Mouse (Mus musculus): ENCODE data around the gene Akap2. TPM values are rescaled to one million over a fixed set of nuclear protein-coding genes. Genes with fewer than 3 reads are reported as not detected.
A peak's percentile ranks its signal among the peaks of the same experiment; 100 is the strongest.

The Akap2 gene
- polyA plus RNA-seq, 1 experiment from 2014 or later: 11.4 TPM

DNA sequence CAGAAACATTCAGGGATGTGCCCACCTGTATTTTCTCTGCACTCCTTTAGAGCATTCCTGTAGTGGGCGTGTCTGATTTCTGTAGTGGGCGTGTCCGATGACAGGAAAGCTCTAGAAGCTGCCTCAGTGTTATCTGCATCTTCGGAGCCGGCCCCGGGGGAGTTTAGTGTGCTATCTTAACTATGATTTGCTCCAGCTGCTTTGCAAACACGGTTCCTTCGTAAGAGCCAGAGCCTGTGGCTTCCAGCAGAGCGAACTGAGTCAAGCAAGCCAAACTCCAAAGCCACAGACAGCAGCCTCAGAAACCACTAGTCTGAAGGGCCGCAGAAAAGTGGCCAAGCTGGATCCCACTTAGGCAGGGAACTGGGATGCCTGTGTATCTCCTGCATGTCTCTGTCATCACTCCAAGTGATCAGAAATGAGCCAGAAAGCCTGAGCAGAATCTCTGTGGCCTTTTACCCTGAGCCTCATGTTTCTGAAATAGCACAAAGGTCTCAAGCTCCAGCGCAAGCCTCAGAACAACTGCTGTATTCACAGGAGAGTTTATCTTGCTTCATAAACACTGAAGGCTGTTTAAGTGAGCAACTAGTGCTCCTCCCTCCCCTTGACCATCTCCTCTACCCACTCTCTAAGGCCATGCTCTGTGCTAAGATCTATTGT lies 55.5 kb downstream of the Akap2 start:
- Histone ChIP-seq H3K27ac (replicated peaks) (0 out of 2 replicates have a peak overlapping the region, but pooled peaks have one; percentile 18), H3K4me1 (replicated peaks; ENCODE audit: control insufficient read depth, insufficient read depth) (0 out of 2 replicates have a peak, but pooled peaks cover 2% of the 10 kb centered on the region), H3K36me3 (ENCODE audit: control insufficient read depth, insufficient read depth, low read length) (no peaks in the 10 kb centered on the region), H3K4me2 (replicated peaks; ENCODE audit: low read depth) (no peak overlapping the region), H3K4me3 (ENCODE audit: low read depth, low read length) (no peak overlapping the region), H3K27me3 (ENCODE audit: control insufficient read depth, insufficient read depth, low read length) (no peaks in the 10 kb centered on the region), H3K9ac (ENCODE audit: low read length) (no peak overlapping the region), H3K9me3 (ENCODE audit: control insufficient read depth, low read length) (no peaks in the 10 kb centered on the region)
- 23% methylated on average over 11 of the region's 11 CpGs for WGBS
- TF ChIP-seq EP300 (optimal IDR thresholded peaks at IDR 0.05) (no peak), CTCF (IDR thresholded peaks at IDR 0.05; ENCODE audit: low read depth) (no peak)
- ATAC-seq (ENCODE audit: low FRiP score, low TSS enrichment) (no peak), DNase-seq (ENCODE audit: low spot score) (peak; percentile 37)

DNA sequence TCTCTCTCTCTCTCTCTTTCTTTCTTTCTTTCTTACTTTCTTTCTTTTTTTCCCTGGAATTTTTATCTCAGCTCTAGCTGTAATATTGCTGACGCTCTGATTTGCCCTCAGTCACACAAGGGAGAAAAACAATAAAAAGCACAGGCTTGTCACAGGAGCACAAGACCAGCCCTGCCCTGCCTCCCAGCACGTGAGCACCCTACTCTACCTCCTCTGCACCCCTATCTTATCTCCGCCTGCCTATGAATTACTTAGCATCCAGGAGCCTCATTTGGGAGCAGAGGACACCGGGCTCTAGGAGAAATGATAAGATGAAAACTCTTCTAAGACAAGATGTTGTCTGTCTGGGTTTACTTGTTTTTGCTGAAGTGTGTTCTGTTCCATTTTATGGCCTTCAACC lies 57.1 kb downstream of the Akap2 start:
- H3K4me2 ChIP-seq (replicated peaks; ENCODE audit: low read depth): no peak overlapping the region
- ATAC-seq (ENCODE audit: low FRiP score, low TSS enrichment): no peak
- WGBS: 51% methylated on average over 4 of the region's 4 CpGs
- H3K27ac ChIP-seq (replicated peaks): no peak overlapping the region
- H3K4me1 ChIP-seq (replicated peaks; ENCODE audit: control insufficient read depth, insufficient read depth): no peaks in the 10 kb centered on the region
- H3K9ac ChIP-seq (ENCODE audit: low read length): no peak overlapping the region
- DNase-seq (ENCODE audit: low spot score): no peak
- no peak for TF ChIP-seq EP300 (optimal IDR thresholded peaks at IDR 0.05)
- TF ChIP-seq CTCF (IDR thresholded peaks at IDR 0.05; ENCODE audit: low read depth): no peak
- no peaks in the 10 kb centered on the region for H3K9me3 ChIP-seq (ENCODE audit: control insufficient read depth, low read length)
- no peak overlapping the region for H3K4me3 ChIP-seq (ENCODE audit: low read depth, low read length)
- no peaks in the 10 kb centered on the region for H3K27me3 ChIP-seq (ENCODE audit: control insufficient read depth, insufficient read depth, low read length)
- H3K36me3 ChIP-seq (ENCODE audit: control insufficient read depth, insufficient read depth, low read length): no peaks in the 10 kb centered on the region

DNA sequence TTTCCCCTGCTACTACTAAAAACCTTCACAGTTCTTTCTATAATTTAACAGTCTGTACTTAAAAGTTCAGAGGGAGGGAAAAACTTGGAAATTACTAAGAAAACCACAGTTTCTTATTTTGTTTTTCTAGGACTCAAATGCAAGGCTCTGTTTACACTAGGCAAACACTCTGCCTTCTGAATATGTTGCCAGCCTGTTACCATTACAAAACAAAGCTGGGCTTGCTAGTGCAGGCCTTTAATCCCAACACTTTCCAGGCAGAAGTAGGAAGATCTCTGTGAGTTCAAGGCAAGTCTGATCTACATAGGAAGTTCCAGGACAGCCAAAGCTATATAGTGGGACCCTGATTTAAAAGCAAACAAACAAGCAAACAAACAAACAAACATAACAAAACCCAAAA lies 58.1 kb downstream of the Akap2 start:
- DNase-seq (ENCODE audit: low spot score) (no peak), ATAC-seq (ENCODE audit: low FRiP score, low TSS enrichment) (no peak)
- Histone ChIP-seq H3K27ac (replicated peaks) (no peak overlapping the region), H3K36me3 (ENCODE audit: control insufficient read depth, insufficient read depth, low read length) (no peaks in the 10 kb centered on the region), H3K4me2 (replicated peaks; ENCODE audit: low read depth) (no peak overlapping the region), H3K9ac (ENCODE audit: low read length) (no peak overlapping the region), H3K4me1 (replicated peaks; ENCODE audit: control insufficient read depth, insufficient read depth) (no peaks in the 10 kb centered on the region), H3K27me3 (ENCODE audit: control insufficient read depth, insufficient read depth, low read length) (no peaks in the 10 kb centered on the region), H3K9me3 (ENCODE audit: control insufficient read depth, low read length) (no peaks in the 10 kb centered on the region), H3K4me3 (ENCODE audit: low read depth, low read length) (no peak overlapping the region)
- TF ChIP-seq EP300 (optimal IDR thresholded peaks at IDR 0.05) (no peak), CTCF (IDR thresholded peaks at IDR 0.05; ENCODE audit: low read depth) (no peak)

DNA sequence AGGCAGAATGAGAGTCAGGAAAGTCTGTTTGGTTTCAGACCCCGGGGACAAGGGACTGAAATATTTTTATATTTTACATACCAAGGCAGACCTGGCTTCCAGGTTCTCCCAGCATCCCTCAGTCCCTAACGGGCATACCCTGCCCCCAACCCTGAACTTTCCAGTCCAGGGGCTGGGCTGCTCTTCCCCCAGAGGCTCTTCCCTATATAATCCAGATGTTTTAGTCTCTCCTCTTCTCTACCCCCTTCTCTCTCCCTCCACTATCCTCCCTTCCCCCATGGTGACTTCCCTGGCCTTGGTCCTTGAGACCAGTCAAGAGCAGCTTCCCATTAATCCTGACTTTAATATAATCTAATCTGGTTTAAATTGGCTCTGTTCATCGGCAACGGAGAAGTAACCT lies 62.9 kb downstream of the Akap2 start:
- Histone ChIP-seq H3K9me3 (ENCODE audit: control insufficient read depth, low read length) (no peaks in the 10 kb centered on the region), H3K4me3 (ENCODE audit: low read depth, low read length) (no peak overlapping the region), H3K27ac (replicated peaks) (no peak overlapping the region), H3K9ac (ENCODE audit: low read length) (no peak overlapping the region), H3K36me3 (ENCODE audit: control insufficient read depth, insufficient read depth, low read length) (no peaks in the 10 kb centered on the region), H3K27me3 (ENCODE audit: control insufficient read depth, insufficient read depth, low read length) (no peaks in the 10 kb centered on the region), H3K4me1 (replicated peaks; ENCODE audit: control insufficient read depth, insufficient read depth) (no peaks in the 10 kb centered on the region; the same call in 1 of the 2 replicates), H3K4me2 (replicated peaks; ENCODE audit: low read depth) (no peak overlapping the region)
- ATAC-seq (ENCODE audit: low FRiP score, low TSS enrichment) (no peak), DNase-seq (ENCODE audit: low spot score) (no peak)
- WGBS: 38% methylated on average over 4 of the region's 4 CpGs
- TF ChIP-seq EP300 (optimal IDR thresholded peaks at IDR 0.05): no peak

DNA sequence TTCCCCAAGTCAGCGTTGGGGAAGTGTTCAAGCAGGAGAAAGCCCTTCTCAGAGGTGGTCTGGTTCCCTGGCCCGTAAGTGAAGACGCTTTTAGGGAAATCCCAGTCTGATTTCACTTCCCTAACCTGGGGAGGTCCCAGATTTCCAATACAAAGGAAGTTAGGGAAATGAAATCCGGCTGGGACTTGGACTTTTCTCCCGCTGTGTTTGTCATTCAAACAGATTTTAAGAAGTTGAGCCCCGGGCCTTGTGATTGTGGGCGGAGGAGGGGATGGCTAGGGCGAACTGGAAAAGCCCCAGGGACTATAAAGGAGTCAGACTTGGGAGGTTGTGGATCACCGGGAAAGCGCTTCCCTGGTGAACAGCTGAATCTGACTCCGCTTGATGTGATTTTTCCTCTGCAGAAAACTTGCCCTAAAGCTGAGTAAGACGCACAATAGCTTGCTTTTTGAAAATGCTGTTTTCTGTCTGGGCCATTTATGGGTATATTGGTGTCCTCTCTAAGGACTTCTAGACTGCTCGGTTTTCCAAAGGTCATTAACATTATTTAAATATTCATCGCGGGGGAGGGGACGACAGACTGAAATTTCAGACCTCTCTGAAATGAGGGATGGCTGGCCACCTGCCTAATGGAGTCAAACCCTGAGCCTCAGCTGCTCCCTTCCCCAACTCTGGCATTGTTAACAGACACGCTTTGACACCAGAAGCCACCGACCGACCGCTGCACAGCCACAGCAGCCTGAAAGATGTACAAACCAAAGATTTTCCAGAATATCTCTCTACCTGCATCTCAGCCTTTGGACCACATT lies 63.6 kb downstream of the Akap2 start:
- 25% methylated on average over 20 of the region's 20 CpGs for WGBS
- H3K27me3 ChIP-seq (ENCODE audit: control insufficient read depth, insufficient read depth, low read length): no peaks in the 10 kb centered on the region
- TF ChIP-seq CTCF (IDR thresholded peaks at IDR 0.05; ENCODE audit: low read depth) (no peak), EP300 (optimal IDR thresholded peaks at IDR 0.05) (no peak)
- no peak overlapping the region for H3K4me3 ChIP-seq (ENCODE audit: low read depth, low read length)
- H3K9me3 ChIP-seq (ENCODE audit: control insufficient read depth, low read length): no peaks in the 10 kb centered on the region
- H3K4me1 ChIP-seq (replicated peaks; ENCODE audit: control insufficient read depth, insufficient read depth): no peaks in the 10 kb centered on the region; the same call in 1 of the 2 replicates
- no peak overlapping the region for H3K27ac ChIP-seq (replicated peaks)
- no peak for DNase-seq (ENCODE audit: low spot score)
- H3K9ac ChIP-seq (ENCODE audit: low read length): no peak overlapping the region
- H3K4me2 ChIP-seq (replicated peaks; ENCODE audit: low read depth): no peak overlapping the region
- ATAC-seq (ENCODE audit: low FRiP score, low TSS enrichment): no peak
- no peaks in the 10 kb centered on the region for H3K36me3 ChIP-seq (ENCODE audit: control insufficient read depth, insufficient read depth, low read length)

DNA sequence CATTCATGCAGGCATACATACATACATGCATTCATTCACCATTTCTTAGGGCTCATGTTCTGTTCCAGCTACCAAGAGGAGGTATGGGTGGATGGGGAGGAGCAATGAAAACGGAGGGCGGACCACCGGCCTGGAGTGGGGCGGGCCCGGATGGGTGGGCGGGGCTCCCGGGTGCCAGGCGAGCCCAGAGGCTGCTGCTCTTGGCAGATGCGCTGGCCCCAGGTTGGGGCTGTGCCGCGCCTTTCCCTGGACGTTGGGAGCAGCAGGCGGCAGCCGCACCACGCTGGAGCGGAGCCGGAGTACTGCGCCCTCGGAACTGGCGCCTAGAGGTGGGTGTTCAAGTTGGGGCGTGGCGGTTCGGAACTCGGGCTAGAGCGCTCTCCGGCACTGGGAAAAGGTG lies 64.5 kb downstream of the Akap2 start:
- no peaks in the 10 kb centered on the region for H3K27me3 ChIP-seq (ENCODE audit: control insufficient read depth, insufficient read depth, low read length)
- H3K9me3 ChIP-seq (ENCODE audit: control insufficient read depth, low read length): no peaks in the 10 kb centered on the region
- WGBS: 3% methylated on average over 23 of the region's 26 CpGs
- peak; percentile 78 for DNase-seq (ENCODE audit: low spot score)
- H3K4me3 ChIP-seq (ENCODE audit: low read depth, low read length): peak overlapping the region; percentile 34
- H3K27ac ChIP-seq (replicated peaks): no peak overlapping the region
- H3K36me3 ChIP-seq (ENCODE audit: control insufficient read depth, insufficient read depth, low read length): no peaks in the 10 kb centered on the region
- TF ChIP-seq CTCF (IDR thresholded peaks at IDR 0.05; ENCODE audit: low read depth) (peak; percentile 58), EP300 (optimal IDR thresholded peaks at IDR 0.05) (no peak)
- peak overlapping the region; percentile 19; the same call in 1 of the 2 replicates for H3K9ac ChIP-seq (ENCODE audit: low read length)
- H3K4me1 ChIP-seq (replicated peaks; ENCODE audit: control insufficient read depth, insufficient read depth): no peaks in the 10 kb centered on the region; the same call in 1 of the 2 replicates
- ATAC-seq (ENCODE audit: low FRiP score, low TSS enrichment): peak; percentile 87
- peak overlapping the region; percentile 62 for H3K4me2 ChIP-seq (replicated peaks; ENCODE audit: low read depth)

Data from stomach, postnatal 0 days (tissue).